Mouse (Mus musculus) hindbrain, embryonic 14.5 days (tissue): ENCODE measurements at regions not wholly inside any gene's neighbourhood (a gene's known extent, or its start where the extent isn't known, plus 50 kb on each side); places are given as distances from the start of the nearest gene placed in this dataset.

Source experiments
- ATAC-seq: fragments of 200-750 bp; cut with Nextera tagmentation; 2 replicates; pipeline ENCODE4 v1.8.0; 2017; ENCODE audit warnings: moderate number of reproducible peaks, mild to moderate bottlenecking, moderate TSS enrichment, moderate library complexity; ENCODE audit not compliant: low FRiP score
- DNase-seq: peaks from one replicate; pipeline ENCODE4 v3.0.0-alpha.2; 2015; ENCODE audit warnings: low spot score
- H3K27ac ChIP-seq: fragments of 300-500 bp; sonication (generic); 2 replicates; pipeline ENCODE4 v1.5.1; 2014; ENCODE audit warnings: mild to moderate bottlenecking, moderate library complexity
- H3K27me3 ChIP-seq: fragments of 300-500 bp; sonication (generic); 2 replicates; pipeline ENCODE4 v1.6.1; 2014; ENCODE audit warnings: mild to moderate bottlenecking, low read length, mixed read lengths; ENCODE audit not compliant: control insufficient read depth, insufficient read depth
- H3K36me3 ChIP-seq: fragments of 300-500 bp; sonication (generic); replicated peaks from 2 replicates; pipeline ENCODE4 v1.6.1; 2014; ENCODE audit not compliant: control insufficient read depth, insufficient read depth
- H3K4me1 ChIP-seq: fragments of 300-500 bp; sonication (generic); replicated peaks from 2 replicates; pipeline ENCODE4 v1.6.1; 2014; ENCODE audit warnings: antibody characterized with exemption, low read length, mixed read lengths; ENCODE audit not compliant: control insufficient read depth, insufficient read depth
- H3K4me2 ChIP-seq: fragments of 300-500 bp; sonication (generic); replicated peaks from 2 replicates; pipeline ENCODE4 v1.6.1; 2014; ENCODE audit warnings: mild to moderate bottlenecking, moderate library complexity
- H3K4me3 ChIP-seq: fragments of 300-500 bp; sonication (generic); replicated peaks from 2 replicates; pipeline ENCODE4 v1.5.1; 2014; ENCODE audit warnings: mild to moderate bottlenecking, low read length
- H3K9ac ChIP-seq: fragments of 300-500 bp; sonication (generic); 2 replicates; pipeline ENCODE4 v1.6.1; 2014
- H3K9me3 ChIP-seq: fragments of 300-500 bp; sonication (generic); 2 replicates; pipeline ENCODE4 v1.6.1; 2016; ENCODE audit warnings: low read length; ENCODE audit not compliant: control insufficient read depth
- WGBS: fragments of 180-500 bp; shearing (Covaris S2); extraction: QIAGEN DNeasy Blood & Tissue Kit; methylation state at CpG from one replicate; pipeline ENCODE4 v1.1.7; 2014; 5-methylcytosine and 5-hydroxymethylcytosine counted together

DNA sequence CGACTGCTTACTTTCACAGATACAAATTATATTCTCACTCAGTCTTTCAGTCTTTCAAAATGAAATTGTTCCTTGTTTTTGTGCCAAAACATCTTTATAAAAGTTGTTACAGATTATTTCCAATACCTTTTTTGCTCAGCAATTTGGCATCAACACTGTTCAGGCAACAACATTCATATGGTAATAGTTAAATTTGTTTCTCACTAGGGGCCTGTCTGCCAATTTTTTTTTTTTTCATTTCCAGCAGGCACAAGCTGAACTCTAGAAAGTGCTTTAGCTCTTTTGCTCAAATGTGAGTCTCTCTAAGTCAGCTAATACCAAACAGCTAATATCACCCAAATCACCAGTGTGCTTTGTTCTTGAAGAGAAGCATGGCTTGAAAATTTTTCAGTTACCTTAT, 199.4 kb downstream of the Antxr2 start:
- no peak overlapping the region for H3K9ac ChIP-seq
- no peak overlapping the region for H3K4me3 ChIP-seq
- WGBS = 86% methylated on average over 1 of the region's 1 CpGs
- no peak for DNase-seq
- H3K4me1 ChIP-seq = no peaks in the 10 kb centered on the region
- no peaks in the 10 kb centered on the region for H3K9me3 ChIP-seq
- no peak overlapping the region for H3K4me2 ChIP-seq
- H3K27ac ChIP-seq = no peak overlapping the region
- no peak for ATAC-seq
- H3K27me3 ChIP-seq = no peaks in the 10 kb centered on the region
- no peaks in the 10 kb centered on the region for H3K36me3 ChIP-seq

DNA sequence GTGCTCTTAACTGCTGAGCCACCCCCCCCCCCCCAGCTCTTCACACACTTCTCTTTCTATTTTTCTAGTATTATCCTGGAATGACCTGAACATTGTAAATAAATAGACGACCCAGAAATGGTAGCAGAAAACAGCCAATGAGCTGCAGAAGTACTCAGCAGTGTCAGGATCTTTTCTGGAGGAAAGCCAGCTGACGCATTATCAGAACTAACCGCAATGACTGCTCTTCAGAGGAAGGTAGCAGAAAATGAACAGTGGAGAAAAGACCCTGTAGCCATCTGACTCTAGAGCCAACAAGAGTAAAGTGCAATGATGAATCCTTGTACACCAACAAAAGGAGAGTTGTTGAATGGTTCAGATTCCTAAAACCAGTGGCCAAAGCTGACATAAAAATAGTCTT, 213.4 kb downstream of the Antxr2 start:
- no peak overlapping the region for H3K27ac ChIP-seq
- WGBS = 80% methylated on average over 3 of the region's 3 CpGs
- no peak overlapping the region for H3K4me2 ChIP-seq
- ATAC-seq (no peak), DNase-seq (no peak)
- no peak overlapping the region for H3K4me3 ChIP-seq
- no peak overlapping the region for H3K9ac ChIP-seq
- no peaks in the 10 kb centered on the region for H3K27me3 ChIP-seq
- no peaks in the 10 kb centered on the region for H3K4me1 ChIP-seq
- H3K36me3 ChIP-seq = no peaks in the 10 kb centered on the region
- H3K9me3 ChIP-seq = no peaks in the 10 kb centered on the region

- Histone ChIP-seq H3K27ac (no peak overlapping the region), H3K27me3 (no peaks in the 10 kb centered on the region), H3K36me3 (no peaks in the 10 kb centered on the region), H3K4me2 (no peak overlapping the region), H3K4me1 (no peaks in the 10 kb centered on the region), H3K9me3 (no peaks in the 10 kb centered on the region), H3K4me3 (no peak overlapping the region), H3K9ac (no peak overlapping the region)
- no peak for DNase-seq
- WGBS = 93% methylated on average over 6 of the region's 6 CpGs
- ATAC-seq = no peak
Observed at GRCm38 (mm10) chr5:97815357-97815756, 215.5 kb downstream of the Antxr2 start.

GRCm38 (mm10) chr5:97814700-97815099, 216.1 kb downstream of the Antxr2 start:
- Histone ChIP-seq H3K36me3 (no peaks in the 10 kb centered on the region), H3K9ac (no peak overlapping the region), H3K4me3 (no peak overlapping the region), H3K27ac (no peak overlapping the region), H3K4me1 (no peaks in the 10 kb centered on the region), H3K27me3 (no peaks in the 10 kb centered on the region), H3K4me2 (no peak overlapping the region), H3K9me3 (no peaks in the 10 kb centered on the region)
- 94% methylated on average over 2 of the region's 2 CpGs for WGBS
- ATAC-seq (no peak), DNase-seq (no peak)

GRCm38 (mm10) chr5:97812611-97813350, 218.1 kb downstream of the Antxr2 start:
- no peak for ATAC-seq
- WGBS = 93% methylated on average over 1 of the region's 1 CpGs
- Histone ChIP-seq H3K9me3 (no peaks in the 10 kb centered on the region), H3K27ac (no peak overlapping the region), H3K4me1 (no peaks in the 10 kb centered on the region), H3K4me2 (no peak overlapping the region), H3K4me3 (no peak overlapping the region), H3K27me3 (no peaks in the 10 kb centered on the region), H3K9ac (no peak overlapping the region), H3K36me3 (no peaks in the 10 kb centered on the region)
- DNase-seq = no peak

DNA sequence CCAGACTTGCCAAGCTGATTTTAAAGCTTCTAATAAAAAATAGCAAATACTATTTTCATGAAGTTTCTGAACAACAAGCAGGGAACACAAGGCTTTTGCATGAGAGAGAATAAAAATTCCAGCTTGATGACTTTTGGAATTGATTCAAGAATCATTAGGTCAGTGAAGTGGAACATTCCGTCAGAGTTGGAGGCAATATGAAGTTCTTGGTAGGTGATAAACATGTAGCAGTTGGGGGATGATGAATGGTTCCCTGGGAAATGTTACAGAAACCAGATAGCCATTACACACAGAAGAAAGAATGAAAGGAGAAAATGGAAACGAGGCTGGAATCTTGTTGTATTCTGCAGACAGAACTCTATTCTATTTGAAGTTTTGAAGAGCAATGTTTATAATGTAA, 221.8 kb downstream of the Antxr2 start:
- Histone ChIP-seq H3K9me3 (no peaks in the 10 kb centered on the region), H3K4me1 (no peaks in the 10 kb centered on the region), H3K4me3 (no peak overlapping the region), H3K27me3 (no peaks in the 10 kb centered on the region), H3K36me3 (no peaks in the 10 kb centered on the region), H3K27ac (no peak overlapping the region), H3K9ac (no peak overlapping the region), H3K4me2 (no peak overlapping the region)
- no peak for ATAC-seq
- WGBS = 59% methylated on average over 2 of the region's 2 CpGs
- no peak for DNase-seq

GRCm38 (mm10) chr5:97807171-97807570, 223.7 kb downstream of the Antxr2 start:
- Histone ChIP-seq H3K36me3 (no peaks in the 10 kb centered on the region), H3K4me2 (no peak overlapping the region), H3K9me3 (no peaks in the 10 kb centered on the region), H3K27me3 (no peaks in the 10 kb centered on the region), H3K9ac (no peak overlapping the region), H3K27ac (no peak overlapping the region), H3K4me3 (no peak overlapping the region), H3K4me1 (no peaks in the 10 kb centered on the region)
- no peak for DNase-seq
- 88% methylated on average over 1 of the region's 1 CpGs for whole genome bisulfite sequencing
- ATAC-seq = no peak

GRCm38 (mm10) chr5:97806754-97807153, 224.1 kb downstream of the Antxr2 start:
- Histone ChIP-seq H3K27ac (no peak overlapping the region), H3K36me3 (no peaks in the 10 kb centered on the region), H3K27me3 (no peaks in the 10 kb centered on the region), H3K4me3 (no peak overlapping the region), H3K9ac (no peak overlapping the region), H3K4me1 (no peaks in the 10 kb centered on the region), H3K4me2 (no peak overlapping the region), H3K9me3 (no peaks in the 10 kb centered on the region)
- DNase-seq = no peak
- ATAC-seq = no peak

- H3K9me3 ChIP-seq = no peaks in the 10 kb centered on the region
- peak; percentile 30 for DNase-seq
- H3K36me3 ChIP-seq = no peaks in the 10 kb centered on the region
- no peaks in the 10 kb centered on the region for H3K4me1 ChIP-seq
- H3K27me3 ChIP-seq = no peaks in the 10 kb centered on the region
- peak; percentile 53; the same call in 1 of the 2 replicates for ATAC-seq
- H3K27ac ChIP-seq = 0 out of 2 replicates have a peak overlapping the region, but pooled peaks have one; percentile 20
- 34% methylated on average over 3 of the region's 3 CpGs for WGBS
- no peak overlapping the region for H3K9ac ChIP-seq
- H3K4me3 ChIP-seq = no peak overlapping the region
- H3K4me2 ChIP-seq = no peak overlapping the region
Observed at GRCm38 (mm10) chr5:97800017-97800416, 230.8 kb downstream of the Antxr2 start.

- Histone ChIP-seq H3K4me2 (no peak overlapping the region), H3K4me3 (no peak overlapping the region), H3K9me3 (no peaks in the 10 kb centered on the region), H3K9ac (no peak overlapping the region), H3K27me3 (no peaks in the 10 kb centered on the region), H3K4me1 (no peaks in the 10 kb centered on the region), H3K27ac (no peak overlapping the region), H3K36me3 (no peaks in the 10 kb centered on the region)
- ATAC-seq (no peak), DNase-seq (no peak)
- 83% methylated on average over 9 of the region's 9 CpGs for WGBS
Observed at GRCm38 (mm10) chr5:97788175-97788574, 242.7 kb downstream of the Antxr2 start.
